Mouse (Mus musculus): ENCODE results near the gene Zfyve19. TPM values are rescaled to one million over a fixed set of nuclear protein-coding genes. Genes with fewer than 3 reads are reported as not detected.

Gene Zfyve19
- polyA plus RNA-seq, 1 experiment from 2014 or later = 53.6 TPM

Other genes with a start within 250 kb of the Zfyve19 start
- 26.1 and 28.2 TPM in 2 replicates for gene Ccdc32, start 179.2 kb upstream of the Zfyve19 start, polyA plus RNA-seq (2016; fragmentation: Nextera tagmentation; extraction: Ambion mirVana)
- gene Rpusd2, start 173.8 kb upstream of the Zfyve19 start, polyA plus RNA-seq (2016; fragmentation: Nextera tagmentation; extraction: Ambion mirVana) = 7.4 and 7.5 TPM in 2 replicates
- 60.3 and 61.9 TPM in 2 replicates for gene Knl1, start 161.5 kb upstream of the Zfyve19 start, polyA plus RNA-seq (2016; fragmentation: Nextera tagmentation; extraction: Ambion mirVana)
- gene Rad51, start 95.8 kb upstream of the Zfyve19 start, polyA plus RNA-seq (2016; fragmentation: Nextera tagmentation; extraction: Ambion mirVana) = 46.3 and 51.3 TPM in 2 replicates
- gene Rmdn3, start 51.6 kb upstream of the Zfyve19 start, polyA plus RNA-seq (2016; fragmentation: Nextera tagmentation; extraction: Ambion mirVana) = 43.8 and 47.5 TPM in 2 replicates
- 2.7 and 3.3 TPM in 2 replicates for gene Gchfr, start 40.8 kb upstream of the Zfyve19 start, polyA plus RNA-seq (2016; fragmentation: Nextera tagmentation; extraction: Ambion mirVana)
- 0.85 and 1.2 TPM in 2 replicates for gene Gm14137, start 34.1 kb upstream of the Zfyve19 start, polyA plus RNA-seq (2016; fragmentation: Nextera tagmentation; extraction: Ambion mirVana)
- 24.7 and 26.8 TPM in 2 replicates for gene Dnajc17, start 178 bp downstream of the Zfyve19 start, polyA plus RNA-seq (2016; fragmentation: Nextera tagmentation; extraction: Ambion mirVana)
- not detected in 2 replicates for gene Ppp1r14d, start 21.3 kb downstream of the Zfyve19 start, polyA plus RNA-seq (2016; fragmentation: Nextera tagmentation; extraction: Ambion mirVana)
- gene Spint1, start 28.7 kb downstream of the Zfyve19 start, polyA plus RNA-seq (2016; fragmentation: Nextera tagmentation; extraction: Ambion mirVana) = 0.98 and 1.5 TPM in 2 replicates
- gene Rhov, start 62.7 kb downstream of the Zfyve19 start, polyA plus RNA-seq (2016; fragmentation: Nextera tagmentation; extraction: Ambion mirVana) = 3.9 and 4.7 TPM in 2 replicates
- 25.9 and 26.9 TPM in 2 replicates for gene Vps18, start 80.1 kb downstream of the Zfyve19 start, polyA plus RNA-seq (2016; fragmentation: Nextera tagmentation; extraction: Ambion mirVana)
- 4.4 and 5.0 TPM in 2 replicates for gene Dll4, start 117.2 kb downstream of the Zfyve19 start, polyA plus RNA-seq (2016; fragmentation: Nextera tagmentation; extraction: Ambion mirVana)
- 0.88 and 1.1 TPM in 2 replicates for gene Chac1, start 142.6 kb downstream of the Zfyve19 start, polyA plus RNA-seq (2016; fragmentation: Nextera tagmentation; extraction: Ambion mirVana)

All from midbrain, embryonic 12.5 days (tissue).